Mouse (Mus musculus): ENCODE measurements around the gene Itgb4. TPM values are rescaled to one million over a fixed set of nuclear protein-coding genes. Genes with fewer than 3 reads are reported as not detected.

Itgb4 gene
- polyA plus RNA-seq, 1 experiment: 0.01 TPM

DNA sequence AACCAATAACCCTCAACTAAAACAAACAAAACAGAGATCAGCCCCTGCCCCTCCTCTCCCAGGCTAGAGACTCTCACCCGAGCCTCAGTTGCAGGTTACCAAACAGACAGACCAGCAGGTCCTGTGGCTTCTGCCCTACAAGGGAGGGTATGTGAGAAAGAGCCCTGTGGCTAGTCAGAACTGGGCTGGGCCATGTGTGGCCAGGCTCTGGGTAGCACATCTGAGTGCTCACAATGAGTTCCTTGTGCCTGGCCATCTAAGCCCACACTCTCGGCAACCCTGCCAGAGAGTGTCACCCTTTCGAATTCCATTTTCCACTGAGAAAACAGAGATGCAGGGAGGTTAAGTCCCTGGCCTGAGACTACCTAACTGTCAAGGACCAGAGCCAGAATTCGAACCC lies 17.6 kb downstream of the Itgb4 start:
- no peak for TF ChIP-seq TAL1 (IDR thresholded peaks at IDR 0.05; ENCODE audit: low read length)
- TF ChIP-seq GATA1 (IDR thresholded peaks at IDR 0.05; ENCODE audit: low read length): no peak
- H3K9me3 ChIP-seq (ENCODE audit: control insufficient read depth, low read length): no peaks in the 10 kb centered on the region
- H3K4me3 ChIP-seq (replicated peaks): no peak overlapping the region
- peaks cover 12% of the 10 kb centered on the region for H3K4me1 ChIP-seq (ENCODE audit: control insufficient read depth)
- H3K36me3 ChIP-seq (ENCODE audit: control insufficient read depth): no peaks in the 10 kb centered on the region
- H3K27me3 ChIP-seq (ENCODE audit: control insufficient read depth): peaks cover 19% of the 10 kb centered on the region

DNA sequence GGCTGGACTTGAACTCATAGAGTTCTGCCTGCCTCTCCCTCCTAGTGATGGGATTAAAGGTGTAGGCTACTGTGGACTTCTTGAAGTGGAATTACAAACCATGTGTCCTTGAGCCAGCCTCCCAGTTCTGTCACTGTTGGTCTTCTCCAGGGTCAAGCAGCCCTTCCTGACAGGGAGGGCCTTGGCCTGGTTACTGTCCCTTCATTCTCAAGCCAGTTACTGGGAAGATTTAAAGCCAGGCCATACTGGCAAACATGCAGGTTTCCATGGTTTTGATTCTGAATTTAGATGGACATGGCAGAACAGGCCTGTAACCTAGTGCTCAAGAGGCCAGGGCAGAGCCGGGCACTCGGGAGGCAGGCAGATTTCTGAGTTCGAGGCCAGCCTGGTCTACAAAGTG lies 20.7 kb downstream of the Itgb4 start:
- TF ChIP-seq GATA1 (IDR thresholded peaks at IDR 0.05; ENCODE audit: low read length): no peak
- no peak for TF ChIP-seq TAL1 (IDR thresholded peaks at IDR 0.05; ENCODE audit: low read length)

DNA sequence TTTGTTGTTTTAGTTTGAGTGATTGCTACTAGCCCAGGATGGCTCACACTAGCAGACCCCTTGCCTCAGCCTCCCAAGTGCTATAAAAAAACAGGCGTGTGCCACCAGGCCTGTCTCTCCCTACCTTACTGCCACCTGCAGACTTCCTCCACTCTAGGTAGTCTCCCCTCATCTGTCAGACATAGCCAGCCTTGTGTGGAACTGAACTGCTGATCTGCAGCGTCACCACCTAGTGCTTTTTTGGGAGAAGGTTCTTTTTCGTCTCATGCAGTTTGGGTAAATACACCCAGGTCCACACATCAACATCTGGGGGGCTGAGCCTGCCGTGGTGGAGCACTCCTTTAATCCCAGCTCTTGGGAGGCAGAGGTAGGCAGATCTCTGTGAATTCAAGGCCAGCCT lies 22.5 kb downstream of the Itgb4 start:
- Histone ChIP-seq H3K27me3 (ENCODE audit: control insufficient read depth) (peaks cover 14% of the 10 kb centered on the region), H3K9me3 (ENCODE audit: control insufficient read depth, low read length) (no peaks in the 10 kb centered on the region), H3K4me1 (ENCODE audit: control insufficient read depth) (peaks cover 10% of the 10 kb centered on the region), H3K36me3 (ENCODE audit: control insufficient read depth) (no peaks in the 10 kb centered on the region), H3K4me3 (replicated peaks) (no peak overlapping the region)
- no peak for TF ChIP-seq TAL1 (IDR thresholded peaks at IDR 0.05; ENCODE audit: low read length)
- no peak for TF ChIP-seq GATA1 (IDR thresholded peaks at IDR 0.05; ENCODE audit: low read length)

More for the DNA sequence above, 20.7 kb downstream of the Itgb4 start:
- no peaks in the 10 kb centered on the region for H3K9me3 ChIP-seq (ENCODE audit: control insufficient read depth, low read length)
- peaks cover 14% of the 10 kb centered on the region for H3K4me1 ChIP-seq (ENCODE audit: control insufficient read depth)
- no peaks in the 10 kb centered on the region for H3K36me3 ChIP-seq (ENCODE audit: control insufficient read depth)
- H3K4me3 ChIP-seq (replicated peaks): no peak overlapping the region
- peaks cover 12% of the 10 kb centered on the region for H3K27me3 ChIP-seq (ENCODE audit: control insufficient read depth)

DNA sequence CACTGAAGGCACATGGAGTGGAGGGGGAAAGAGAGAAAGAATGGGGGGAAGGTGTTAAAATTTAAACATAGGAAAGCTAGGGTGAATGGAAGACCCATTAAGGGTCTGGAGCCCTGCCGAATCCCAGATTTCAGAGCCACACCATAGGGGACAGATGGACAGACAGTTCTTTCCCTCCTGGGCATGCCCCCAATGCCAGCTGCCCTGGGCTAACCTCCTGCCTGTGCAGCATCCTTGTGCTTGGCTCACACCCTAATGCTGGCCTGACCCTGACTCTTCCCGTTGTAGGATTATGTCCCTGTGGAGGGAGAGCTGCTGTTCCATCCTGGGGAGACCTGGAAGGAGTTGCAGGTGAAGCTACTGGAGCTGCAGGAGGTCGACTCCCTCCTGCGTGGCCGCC lies 23.2 kb downstream of the Itgb4 start:
- Histone ChIP-seq H3K36me3 (ENCODE audit: control insufficient read depth) (no peaks in the 10 kb centered on the region), H3K4me3 (replicated peaks) (no peak overlapping the region), H3K9me3 (ENCODE audit: control insufficient read depth, low read length) (no peaks in the 10 kb centered on the region), H3K4me1 (ENCODE audit: control insufficient read depth) (peaks cover 10% of the 10 kb centered on the region), H3K27me3 (ENCODE audit: control insufficient read depth) (peaks cover 11% of the 10 kb centered on the region)
- TF ChIP-seq TAL1 (IDR thresholded peaks at IDR 0.05; ENCODE audit: low read length): no peak

DNA sequence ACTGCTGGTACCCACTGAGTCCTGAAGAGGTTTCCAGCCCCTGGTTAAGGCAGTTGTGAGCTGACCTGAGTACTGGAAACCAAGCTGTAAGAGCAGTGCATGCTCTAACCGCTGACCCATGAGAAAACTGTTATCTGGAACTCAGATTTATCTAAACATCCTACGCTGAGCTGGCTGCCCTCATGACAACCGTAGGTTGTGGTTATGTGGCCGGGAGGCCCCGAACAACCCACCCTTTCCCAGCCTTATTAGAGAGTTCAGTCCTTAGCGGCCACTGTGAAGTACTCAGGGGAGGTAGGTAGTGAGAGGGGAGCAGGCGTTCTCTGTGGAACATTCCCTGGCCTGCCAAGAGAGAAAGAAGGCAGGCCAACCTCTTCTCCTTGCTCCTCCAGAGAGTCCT lies 24.5 kb downstream of the Itgb4 start:
- H3K36me3 ChIP-seq (ENCODE audit: control insufficient read depth): no peaks in the 10 kb centered on the region
- H3K4me3 ChIP-seq (replicated peaks): no peak overlapping the region
- TF ChIP-seq GATA1 (IDR thresholded peaks at IDR 0.05; ENCODE audit: low read length) (no peak), TAL1 (IDR thresholded peaks at IDR 0.05; ENCODE audit: low read length) (no peak)
- peaks cover 15% of the 10 kb centered on the region for H3K27me3 ChIP-seq (ENCODE audit: control insufficient read depth)
- peaks cover 11% of the 10 kb centered on the region for H3K4me1 ChIP-seq (ENCODE audit: control insufficient read depth)
- peaks cover 7% of the 10 kb centered on the region for H3K9me3 ChIP-seq (ENCODE audit: control insufficient read depth, low read length)

DNA sequence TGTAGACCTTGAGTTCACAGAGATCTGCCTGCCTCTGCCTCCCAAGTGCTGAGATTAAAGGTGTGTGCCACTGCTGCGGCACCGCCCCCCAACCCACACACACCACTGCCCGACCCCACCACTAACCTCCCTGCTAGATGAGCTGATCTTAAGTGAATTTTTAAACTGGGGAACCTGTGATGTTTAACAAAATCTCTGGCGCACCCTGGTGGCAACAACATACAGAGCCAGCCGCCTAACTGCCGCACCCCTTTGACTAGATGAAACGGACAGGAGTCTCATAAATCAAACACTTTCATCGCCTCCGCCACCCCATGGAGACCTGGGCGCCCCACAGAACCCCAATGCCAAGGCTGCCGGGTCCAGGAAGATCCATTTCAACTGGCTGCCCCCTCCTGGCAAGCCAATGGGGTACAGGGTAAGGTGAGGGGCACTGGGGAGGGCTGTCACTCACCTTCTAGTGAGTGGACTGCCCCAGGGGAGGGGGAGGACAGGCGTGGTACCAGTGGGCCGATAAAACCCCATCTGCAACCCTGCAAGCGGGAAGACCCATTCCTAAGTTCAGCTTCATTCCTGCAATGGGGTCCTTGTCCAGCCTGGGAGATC lies 25.1 kb downstream of the Itgb4 start:
- H3K9me3 ChIP-seq (ENCODE audit: control insufficient read depth, low read length): peaks cover 7% of the 10 kb centered on the region
- H3K27me3 ChIP-seq (ENCODE audit: control insufficient read depth): peaks cover 15% of the 10 kb centered on the region
- H3K36me3 ChIP-seq (ENCODE audit: control insufficient read depth): no peaks in the 10 kb centered on the region
- H3K4me3 ChIP-seq (replicated peaks): no peak overlapping the region
- no peak for TF ChIP-seq TAL1 (IDR thresholded peaks at IDR 0.05; ENCODE audit: low read length)
- no peak for TF ChIP-seq GATA1 (IDR thresholded peaks at IDR 0.05; ENCODE audit: low read length)
- peaks cover 17% of the 10 kb centered on the region for H3K4me1 ChIP-seq (ENCODE audit: control insufficient read depth)

DNA sequence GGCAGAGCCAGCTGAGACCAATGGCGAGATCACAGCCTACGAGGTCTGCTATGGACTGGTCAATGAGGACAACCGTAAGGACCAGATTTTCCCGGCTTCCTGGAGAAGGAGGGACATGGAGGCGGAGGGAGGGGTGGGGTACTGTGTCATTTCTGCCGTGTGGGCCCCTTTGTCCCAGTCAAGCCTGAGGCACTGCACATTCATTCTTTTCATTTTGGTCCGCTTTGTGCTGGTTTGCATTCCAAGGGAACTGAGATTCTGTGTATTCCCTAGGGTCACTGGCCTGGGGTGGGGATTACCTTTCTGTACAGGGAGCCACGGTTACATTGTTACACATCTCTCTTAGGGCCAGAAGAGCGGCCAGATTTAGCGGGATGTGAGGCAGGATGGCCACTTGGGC lies 26.1 kb downstream of the Itgb4 start:
- Histone ChIP-seq H3K4me1 (ENCODE audit: control insufficient read depth) (peaks cover 27% of the 10 kb centered on the region), H3K36me3 (ENCODE audit: control insufficient read depth) (no peaks in the 10 kb centered on the region), H3K4me3 (replicated peaks) (no peak overlapping the region), H3K27me3 (ENCODE audit: control insufficient read depth) (peaks cover 20% of the 10 kb centered on the region), H3K9me3 (ENCODE audit: control insufficient read depth, low read length) (peaks cover 7% of the 10 kb centered on the region)
- TF ChIP-seq GATA1 (IDR thresholded peaks at IDR 0.05; ENCODE audit: low read length) (no peak), TAL1 (IDR thresholded peaks at IDR 0.05; ENCODE audit: low read length) (no peak)

DNA sequence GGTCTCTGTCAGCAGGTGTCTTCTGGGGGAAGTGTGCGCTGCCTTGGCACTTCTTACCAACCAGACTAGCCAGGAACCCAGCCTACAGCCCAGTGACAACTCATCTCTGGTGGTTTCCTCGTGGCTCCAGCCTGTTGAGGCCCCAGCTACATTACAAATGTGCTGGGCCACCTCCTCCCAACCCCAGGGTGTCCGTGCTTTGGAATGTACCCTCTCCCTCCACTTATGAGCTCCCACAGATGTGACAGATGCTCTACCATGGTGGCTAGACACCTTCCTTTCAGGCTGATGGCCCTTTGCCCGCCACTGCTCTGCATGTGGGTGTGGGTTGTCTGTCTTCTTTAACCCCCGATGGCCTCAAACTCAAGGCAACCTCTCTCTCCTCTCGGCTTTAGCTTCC lies 27.2 kb downstream of the Itgb4 start:
- Histone ChIP-seq H3K4me1 (ENCODE audit: control insufficient read depth) (peaks cover 36% of the 10 kb centered on the region), H3K27me3 (ENCODE audit: control insufficient read depth) (peaks cover 20% of the 10 kb centered on the region), H3K36me3 (ENCODE audit: control insufficient read depth) (peaks cover under 1% of the 10 kb centered on the region; the same call in 1 of the 2 replicates), H3K9me3 (ENCODE audit: control insufficient read depth, low read length) (peaks cover 7% of the 10 kb centered on the region), H3K4me3 (replicated peaks) (no peak overlapping the region)
- TF ChIP-seq GATA1 (IDR thresholded peaks at IDR 0.05; ENCODE audit: low read length): no peak
- no peak for TF ChIP-seq TAL1 (IDR thresholded peaks at IDR 0.05; ENCODE audit: low read length)

DNA sequence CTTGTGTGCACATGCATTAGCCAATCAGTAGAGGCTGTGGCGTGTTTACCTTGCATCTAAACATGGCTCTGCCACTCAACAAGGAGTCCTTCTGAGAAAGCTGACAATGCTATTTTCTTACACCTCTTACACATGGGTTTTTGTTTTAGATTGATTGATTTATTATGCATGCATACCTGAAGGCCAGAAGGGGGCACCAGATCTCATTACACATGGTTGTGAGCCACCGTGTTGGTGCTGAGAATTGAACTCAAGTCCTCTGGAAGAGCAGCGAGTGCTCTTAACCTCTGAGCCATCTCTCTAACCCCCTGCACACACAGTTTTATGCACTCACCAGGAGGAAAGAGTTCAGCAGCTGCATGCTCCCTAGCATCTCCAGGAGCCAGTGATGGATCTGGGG lies 28.4 kb downstream of the Itgb4 start:
- Histone ChIP-seq H3K9me3 (ENCODE audit: control insufficient read depth, low read length) (peaks cover 7% of the 10 kb centered on the region), H3K4me1 (ENCODE audit: control insufficient read depth) (peaks cover 39% of the 10 kb centered on the region), H3K4me3 (replicated peaks) (no peak overlapping the region), H3K36me3 (ENCODE audit: control insufficient read depth) (peaks cover 7% of the 10 kb centered on the region; the same call in 1 of the 2 replicates), H3K27me3 (ENCODE audit: control insufficient read depth) (peaks cover 20% of the 10 kb centered on the region)
- no peak for TF ChIP-seq TAL1 (IDR thresholded peaks at IDR 0.05; ENCODE audit: low read length)
- no peak for TF ChIP-seq GATA1 (IDR thresholded peaks at IDR 0.05; ENCODE audit: low read length)

All from erythroblast, embryonic 14.5 days (primary cell).